10 mouse cellular contexts compared by ENCODE assay signal in the genomic region with DNA sequence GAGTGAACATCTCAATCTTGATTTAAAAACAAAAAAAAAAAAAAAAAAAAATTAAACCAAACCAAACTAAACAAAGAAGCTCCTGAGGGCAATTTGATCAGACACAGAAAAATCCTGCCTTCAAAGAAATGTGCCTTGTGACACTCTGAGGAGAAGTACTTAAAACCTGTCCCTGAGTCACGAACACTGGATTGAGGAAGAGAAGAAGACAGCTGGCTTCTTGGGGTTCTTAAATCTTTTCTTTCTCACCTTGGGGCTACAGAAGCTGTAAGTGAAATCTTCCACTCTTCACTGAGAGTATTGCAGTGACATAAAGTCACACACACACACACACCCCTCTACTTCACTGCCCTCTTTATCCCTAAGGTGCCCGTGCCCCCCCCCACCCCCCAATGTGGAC. TPM values are rescaled to one million over a fixed set of nuclear protein-coding genes. Genes with fewer than 3 reads are reported as not detected.
DNase-seq lines count a peak whose midpoint lies in the region; ATAC-seq and TF ChIP-seq lines count a peak whose summit lies in the region.
"Had no signal": no experiment of that assay in that cellular context is flagged by ENCODE, and none has a peak within 500 bp of the region (broad histone marks: within the 10 kb centered on the region; RNA-seq: fewer than 3 reads in every experiment).

No protein-coding gene starts in this region.

- 20% methylated on average over 2 of the region's 2 CpGs for WGBS in kidney, embryonic 14.5 days
- WGBS in embryonic facial prominence, embryonic 12.5 days = 8% methylated on average over 2 of the region's 2 CpGs
- WGBS in intestine, embryonic 14.5 days = 33% methylated on average over 2 of the region's 2 CpGs
- 7% methylated on average over 2 of the region's 2 CpGs for WGBS in midbrain, postnatal 0 days

- peak overlapping the region; percentile 89 for H3K9ac ChIP-seq in kidney, embryonic 14.5 days (ENCODE audit: low read depth, low read length)
- peak overlapping the region; percentile 89 for H3K9ac ChIP-seq in embryonic facial prominence, embryonic 12.5 days
- H3K9ac ChIP-seq in intestine, embryonic 14.5 days (ENCODE audit: low read length) = peak overlapping the region; percentile 86
- peak overlapping the region; percentile 96 for H3K9ac ChIP-seq in midbrain, postnatal 0 days (replicated peaks; ENCODE audit: low read length, poor library complexity, severe bottlenecking)

- no peaks in the 10 kb centered on the region for H3K27me3 ChIP-seq in kidney, embryonic 14.5 days (ENCODE audit: control insufficient read depth, insufficient read depth, low read length)
- no peaks in the 10 kb centered on the region for H3K27me3 ChIP-seq in embryonic facial prominence, embryonic 12.5 days
- H3K27me3 ChIP-seq in intestine, embryonic 14.5 days (replicated peaks; ENCODE audit: control insufficient read depth, insufficient read depth, low read length) = no peaks in the 10 kb centered on the region
- H3K27me3 ChIP-seq in midbrain, postnatal 0 days (ENCODE audit: insufficient read depth, low read length) = no peaks in the 10 kb centered on the region

- 0 out of 2 replicates have a peak, but pooled peaks cover 5% of the 10 kb centered on the region for H3K4me1 ChIP-seq in kidney, embryonic 14.5 days (ENCODE audit: control insufficient read depth, insufficient read depth, low read length)
- H3K4me1 ChIP-seq in embryonic facial prominence, embryonic 12.5 days = peaks cover 18% of the 10 kb centered on the region; the same call in 1 of the 2 replicates
- peaks cover 8% of the 10 kb centered on the region; the same call in 1 of the 2 replicates for H3K4me1 ChIP-seq in intestine, embryonic 14.5 days (replicated peaks; ENCODE audit: control insufficient read depth, insufficient read depth, low read length)
- peaks cover 3% of the 10 kb centered on the region; the same call in 1 of the 2 replicates for H3K4me1 ChIP-seq in midbrain, postnatal 0 days (ENCODE audit: insufficient read depth, low read length)

- no peak for TF ChIP-seq CTCF in midbrain, postnatal 0 days (IDR thresholded peaks at IDR 0.05)

- H3K27ac ChIP-seq in kidney, embryonic 14.5 days (ENCODE audit: low read depth, low read length) = no peak overlapping the region
- H3K27ac ChIP-seq in embryonic facial prominence, embryonic 12.5 days = no peak overlapping the region; the same call in 1 of the 2 replicates
- no peak overlapping the region for H3K27ac ChIP-seq in intestine, embryonic 14.5 days (ENCODE audit: low read depth)
- H3K27ac ChIP-seq in midbrain, postnatal 0 days (ENCODE audit: low read depth, low read length) = peak overlapping the region; percentile 97

- H3K9me3 ChIP-seq in kidney, embryonic 14.5 days (ENCODE audit: control insufficient read depth, low read length) = no peaks in the 10 kb centered on the region
- no peaks in the 10 kb centered on the region for H3K9me3 ChIP-seq in embryonic facial prominence, embryonic 12.5 days
- no peaks in the 10 kb centered on the region for H3K9me3 ChIP-seq in intestine, embryonic 14.5 days (ENCODE audit: control insufficient read depth, low read length)
- H3K9me3 ChIP-seq in midbrain, postnatal 0 days (ENCODE audit: low read length) = no peaks in the 10 kb centered on the region

- ATAC-seq in kidney, embryonic 14.5 days (ENCODE audit: low FRiP score, low TSS enrichment) = no peak
- no peak for ATAC-seq in embryonic facial prominence, embryonic 12.5 days (ENCODE audit: insufficient number of reproducible peaks, insufficient read depth, low FRiP score, low TSS enrichment)
- peak; percentile 13; the same call in 1 of the 2 replicates for ATAC-seq in intestine, embryonic 14.5 days (replicated peaks; ENCODE audit: low FRiP score, low TSS enrichment, low read depth)
- no peak for ATAC-seq in midbrain, postnatal 0 days (ENCODE audit: low FRiP score)

- no peaks in the 10 kb centered on the region for H3K36me3 ChIP-seq in kidney, embryonic 14.5 days (ENCODE audit: control insufficient read depth, insufficient read depth, low read length)
- no peaks in the 10 kb centered on the region for H3K36me3 ChIP-seq in embryonic facial prominence, embryonic 12.5 days
- no peaks in the 10 kb centered on the region for H3K36me3 ChIP-seq in intestine, embryonic 14.5 days (ENCODE audit: control insufficient read depth, insufficient read depth, low read length)
- H3K36me3 ChIP-seq in midbrain, postnatal 0 days (ENCODE audit: insufficient read depth, low read length) = no peaks in the 10 kb centered on the region
- H3K36me3 ChIP-seq: G1E had no signal

- H3K4me3 ChIP-seq in kidney, embryonic 14.5 days (ENCODE audit: low read length) = peak overlapping the region; percentile 84
- H3K4me3 ChIP-seq in embryonic facial prominence, embryonic 12.5 days = peak overlapping the region; percentile 87
- peak overlapping the region; percentile 73 for H3K4me3 ChIP-seq in intestine, embryonic 14.5 days (ENCODE audit: low read depth, low read length)
- peak overlapping the region; percentile 98 for H3K4me3 ChIP-seq in midbrain, postnatal 0 days (ENCODE audit: low read depth, low read length)

- no peak for DNase-seq in kidney, postnatal 10 days
- DNase-seq in intestine, embryonic 14.5 days (ENCODE audit: low spot score) = no peak
- DNase-seq in midbrain, postnatal 0 days (ENCODE audit: low spot score) = no peak
- no peak for DNase-seq in right cerebral cortex, postnatal 14 days
- DNase-seq in urinary bladder, postnatal 36 days (ENCODE audit: low spot score in 2 of 2) = no peak
- no peak for DNase-seq in thymus, postnatal 25 days
- DNase-seq: kidney, adult 8-10 months had no signal

- H3K4me2 ChIP-seq in kidney, embryonic 14.5 days (replicated peaks; ENCODE audit: low read depth, low read length) = peak overlapping the region; percentile 87
- peak overlapping the region; percentile 72 for H3K4me2 ChIP-seq in embryonic facial prominence, embryonic 12.5 days (replicated peaks)
- H3K4me2 ChIP-seq in intestine, embryonic 14.5 days (ENCODE audit: low read length) = peak overlapping the region; percentile 75
- H3K4me2 ChIP-seq in midbrain, postnatal 0 days (ENCODE audit: low read depth, low read length, poor library complexity, severe bottlenecking) = peak overlapping the region; percentile 73

RNA-seq across cellular contexts. Expression of gene Mark1, which starts 0.7 kb away (rescaled TPM):
- 2.4 and 3.0 TPM in 2 replicates for polyA plus RNA-seq in kidney, embryonic 14.5 days (2014; fragmentation: Nextera tagmentation; extraction: Ambion mirVana)
- polyA plus RNA-seq in embryonic facial prominence, embryonic 12.5 days (2016; fragmentation: Nextera tagmentation; extraction: Ambion mirVana) = 4.6 and 5.2 TPM in 2 replicates
- polyA plus RNA-seq in intestine, embryonic 14.5 days (2014; fragmentation: Nextera tagmentation; extraction: Ambion mirVana) = 2.6 and 3.3 TPM in 2 replicates
- total RNA-seq in midbrain, postnatal 0 days (2014; rRNA removed) = 69.1 and 73.0 TPM in 2 replicates
- polyA plus RNA-seq in midbrain, postnatal 0 days (2015; fragmentation: Nextera tagmentation; extraction: Ambion mirVana) = 12.1 and 13.0 TPM in 2 replicates
- polyA plus RNA-seq: G1E had no signal
